Mouse (Mus musculus) layer of hippocampus, postnatal 14 days (tissue): ENCODE data around the gene Bak1. TPM values are rescaled to one million over a fixed set of nuclear protein-coding genes. Genes with fewer than 3 reads are reported as not detected.
"Not testable (repeated sequence)": the region's sequence is repeated elsewhere in the genome, so short reads cannot be mapped to it uniquely, and the experiment has no call there.

Source experiments
- DNase-seq, 2 experiments: peaks; one replicate each; pipeline ENCODE4 v3.0.0; 2021 to 2022; ENCODE audit warnings: low spot score in 2 of 2, mixed read lengths in 1 of 2
- total RNA-seq, 2 experiments: library from RNA; stranded (reverse); gene quantifications; 2 replicates each; pipeline ENCODE4 v1.2.3; 2021

The Bak1 gene
- total RNA-seq, 2 experiments from 2014 or later, result 23.8 to 25.0 TPM

DNA sequence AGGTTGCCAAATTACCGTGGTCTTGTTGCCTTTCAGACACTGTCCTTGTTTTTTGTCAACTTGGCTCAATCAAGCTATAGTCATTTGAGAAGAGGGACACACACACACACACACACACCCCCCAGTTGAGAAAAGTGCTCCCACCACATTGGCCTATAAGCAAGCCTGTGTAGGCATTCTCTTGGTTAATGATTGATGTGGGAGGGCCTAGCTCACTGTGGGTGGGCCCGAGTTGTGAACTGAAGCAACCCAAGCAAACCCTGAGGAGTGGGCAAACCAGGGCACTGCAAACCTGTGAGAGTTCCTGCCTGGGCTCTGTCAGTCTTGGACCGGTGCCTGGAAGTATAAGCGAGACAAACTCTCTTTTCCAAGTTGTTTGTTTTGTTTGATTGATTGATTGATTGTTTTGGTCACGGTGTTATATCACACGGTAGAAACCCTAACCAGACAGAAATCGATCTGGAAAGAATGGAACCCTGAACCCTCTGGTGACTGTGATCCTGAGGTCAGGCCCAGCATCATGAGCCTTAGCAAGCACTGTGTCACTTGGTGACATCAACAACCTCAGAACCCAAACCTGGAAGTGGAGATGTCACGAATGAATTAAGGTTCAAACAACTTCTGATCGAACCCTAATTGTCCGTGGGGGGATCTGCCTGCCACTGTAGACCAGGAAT, 43.2 kb downstream of the Bak1 start:
- no peak for DNase-seq

DNA sequence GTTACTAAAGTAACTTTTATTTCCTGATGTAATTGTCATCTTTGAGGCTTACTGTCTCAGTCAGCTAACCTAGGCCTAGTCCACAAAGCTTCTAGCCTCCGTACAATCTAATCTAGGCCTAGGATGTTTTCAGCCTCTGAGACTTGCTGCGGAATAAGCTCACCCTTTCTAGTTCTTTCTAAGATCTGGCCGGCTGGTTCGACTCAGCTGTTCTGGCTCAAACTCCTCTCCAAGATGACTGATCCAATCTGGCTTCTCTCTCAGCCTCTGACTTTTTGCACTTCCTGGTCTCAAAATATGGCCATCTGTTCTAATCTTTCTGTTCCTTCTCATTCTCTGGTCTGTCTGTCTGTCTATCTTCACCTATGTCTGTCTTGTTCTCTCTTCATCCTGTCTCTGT, 45.4 kb downstream of the Bak1 start:
- DNase-seq, result no peak

DNA sequence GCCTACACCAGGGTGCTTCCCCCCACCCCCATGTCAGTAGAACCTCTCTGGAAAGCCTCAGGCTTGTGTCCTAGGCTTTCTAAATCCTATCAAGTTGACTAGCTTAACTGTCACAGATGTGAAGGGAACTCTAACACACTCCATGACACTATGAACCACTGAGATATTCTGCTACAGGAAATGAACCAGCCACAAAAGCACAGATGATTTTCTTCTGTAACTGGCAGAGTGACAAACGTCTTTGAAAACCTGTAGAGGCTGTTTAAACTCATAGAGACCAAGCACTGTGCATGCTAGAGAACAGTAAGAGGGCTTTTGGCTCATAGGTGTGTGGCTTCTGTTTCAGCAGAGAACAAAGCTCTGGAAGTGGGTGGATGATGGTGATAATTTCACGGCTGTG, 47.8 kb downstream of the Bak1 start:
- DNase-seq, result no peak

DNA sequence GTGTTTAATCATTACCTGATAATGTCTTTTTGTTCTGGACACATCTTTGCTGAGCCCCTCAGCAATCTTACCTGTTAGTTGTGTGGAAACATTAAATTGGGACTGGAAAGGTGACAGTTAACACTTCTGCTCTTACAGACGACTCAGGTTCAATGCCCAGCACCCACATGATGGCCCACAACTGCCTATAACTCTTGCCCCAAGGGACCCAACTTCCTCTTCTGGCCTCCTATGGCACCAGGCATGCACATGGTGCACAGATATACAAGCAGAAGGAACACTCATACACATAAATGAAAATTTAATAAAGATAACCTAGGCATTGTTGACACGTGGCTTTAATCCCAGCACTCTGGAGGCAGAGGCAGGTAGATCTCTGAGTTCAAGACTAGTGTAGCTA, 49.4 kb downstream of the Bak1 start:
- no peak for DNase-seq

DNA sequence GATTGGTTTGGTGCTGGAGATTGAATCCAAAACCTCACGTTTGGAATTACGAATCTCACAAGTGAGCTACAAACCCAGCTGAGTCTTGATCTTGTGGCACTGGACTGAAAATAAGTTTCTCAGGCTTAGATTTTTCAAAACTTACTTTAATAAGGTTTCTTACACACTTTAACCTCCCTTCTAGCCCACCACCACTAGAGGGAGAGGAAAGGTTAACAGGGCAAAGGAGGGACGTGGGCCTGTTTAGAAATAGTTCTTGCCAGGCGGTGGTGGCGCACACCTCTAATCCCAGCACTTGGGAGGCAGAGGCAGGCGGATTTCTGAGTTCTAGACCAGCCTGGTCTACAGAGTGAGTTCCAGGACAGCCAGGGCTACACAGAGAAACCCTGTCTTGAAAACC, 51.5 kb downstream of the Bak1 start:
- not testable (repeated sequence) for DNase-seq

DNA sequence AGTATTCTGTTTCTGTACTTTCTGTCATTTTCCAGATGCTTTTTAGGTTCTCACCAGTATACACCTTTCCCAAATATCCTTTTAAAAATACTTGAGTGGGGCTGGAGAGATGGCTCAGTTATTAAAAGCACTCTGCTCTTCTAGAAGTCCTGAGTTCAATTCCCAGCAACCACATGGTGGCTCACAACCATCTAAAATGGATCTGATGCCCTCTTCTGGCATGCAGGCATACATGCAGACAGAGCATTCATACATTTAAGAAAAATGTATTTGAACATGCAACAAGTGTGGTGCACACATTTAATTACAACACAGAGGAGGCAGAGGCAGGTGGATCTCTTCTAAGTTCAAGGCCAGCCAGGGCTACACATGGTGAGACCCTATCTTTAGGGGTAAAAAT, 53.4 kb downstream of the Bak1 start:
- no peak for DNase-seq

DNA sequence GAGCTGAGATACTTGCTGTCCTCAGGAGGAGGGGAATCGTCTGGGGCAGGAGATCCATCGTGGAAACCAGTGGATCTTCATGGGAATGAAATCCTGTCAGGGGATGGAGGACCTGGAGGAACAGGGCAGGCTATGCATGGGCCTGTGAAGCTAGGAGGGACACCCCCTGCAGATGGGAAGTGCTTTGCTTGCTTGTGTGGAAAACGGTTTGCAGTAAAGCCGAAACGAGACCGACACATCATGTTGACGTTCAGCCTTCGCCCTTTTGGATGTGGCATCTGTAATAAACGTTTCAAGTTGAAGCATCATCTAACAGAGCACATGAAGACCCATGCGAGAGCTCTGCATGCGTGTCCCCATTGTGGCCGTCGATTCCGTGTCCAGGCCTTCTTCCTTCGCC, 54.3 kb downstream of the Bak1 start:
- no peak for DNase-seq

DNA sequence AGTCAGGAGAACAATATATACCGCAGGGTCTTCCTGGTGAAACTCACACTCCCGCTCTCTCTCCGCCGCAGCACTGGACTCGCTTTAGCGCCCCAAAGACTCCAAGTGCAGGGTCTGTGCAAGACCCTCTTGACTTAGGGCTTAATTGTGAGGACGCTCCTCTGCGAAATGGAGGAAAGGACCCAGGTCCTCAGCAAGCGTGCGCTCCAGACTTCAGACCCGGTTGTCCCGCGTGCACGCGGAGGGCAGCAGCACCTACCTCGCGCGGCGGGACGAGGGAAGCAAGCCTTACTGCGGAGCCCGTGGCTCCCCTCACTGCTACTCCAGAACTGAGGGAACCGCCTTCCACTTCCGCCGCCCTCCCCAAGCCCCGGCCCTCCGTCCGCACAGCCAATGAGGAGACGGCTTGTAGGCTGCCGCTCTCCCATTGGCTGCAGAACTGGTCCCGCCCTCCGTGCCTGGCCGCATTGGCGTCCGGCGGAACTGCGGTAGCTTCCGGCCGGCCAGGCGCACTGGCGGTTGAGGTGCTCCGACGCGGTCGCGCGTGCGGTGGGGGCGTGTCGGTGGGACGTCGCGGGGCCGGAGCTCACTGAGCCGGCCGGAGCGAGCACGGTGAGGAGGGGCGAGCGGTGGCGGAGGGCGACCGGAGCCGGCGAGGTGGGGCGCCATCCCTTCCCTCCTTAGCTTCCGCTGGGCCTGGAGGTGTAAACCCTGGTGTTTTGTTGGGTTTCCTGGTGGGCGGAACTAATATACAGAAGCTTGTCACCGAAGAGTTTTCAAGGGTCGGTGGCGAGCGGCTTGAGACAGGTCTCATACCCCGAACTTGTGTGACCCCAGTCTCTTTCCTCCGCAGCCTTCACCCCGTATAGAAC, 55.9 kb downstream of the Bak1 start, which contains the start of gene Zbtb9:
TSS of gene Zbtb9 (plus strand) at position 465 of the 872 bp plus-strand sequence.
- peak; percentile 94 to 97 for DNase-seq

DNA sequence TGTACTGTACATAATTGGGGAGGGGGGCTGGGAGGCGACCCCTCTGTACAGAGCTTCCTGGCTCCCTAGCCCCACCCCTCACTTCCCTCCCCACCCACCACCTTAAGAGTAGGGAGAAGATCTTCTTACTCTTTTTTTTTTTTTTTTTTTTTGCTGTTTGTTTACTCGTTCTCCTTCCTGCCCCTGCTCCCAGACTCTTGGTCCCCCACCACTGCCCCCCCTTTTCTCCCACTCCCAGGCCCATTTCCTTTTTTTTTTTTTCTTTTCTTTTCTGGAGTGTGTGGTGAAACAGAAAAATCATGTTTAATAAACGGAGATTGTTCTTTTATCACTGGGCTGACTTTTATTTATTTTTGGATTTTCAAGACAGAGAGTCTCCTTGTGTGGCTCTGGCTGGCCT, 56.7 kb downstream of the Bak1 start:
- no peak for DNase-seq

DNA sequence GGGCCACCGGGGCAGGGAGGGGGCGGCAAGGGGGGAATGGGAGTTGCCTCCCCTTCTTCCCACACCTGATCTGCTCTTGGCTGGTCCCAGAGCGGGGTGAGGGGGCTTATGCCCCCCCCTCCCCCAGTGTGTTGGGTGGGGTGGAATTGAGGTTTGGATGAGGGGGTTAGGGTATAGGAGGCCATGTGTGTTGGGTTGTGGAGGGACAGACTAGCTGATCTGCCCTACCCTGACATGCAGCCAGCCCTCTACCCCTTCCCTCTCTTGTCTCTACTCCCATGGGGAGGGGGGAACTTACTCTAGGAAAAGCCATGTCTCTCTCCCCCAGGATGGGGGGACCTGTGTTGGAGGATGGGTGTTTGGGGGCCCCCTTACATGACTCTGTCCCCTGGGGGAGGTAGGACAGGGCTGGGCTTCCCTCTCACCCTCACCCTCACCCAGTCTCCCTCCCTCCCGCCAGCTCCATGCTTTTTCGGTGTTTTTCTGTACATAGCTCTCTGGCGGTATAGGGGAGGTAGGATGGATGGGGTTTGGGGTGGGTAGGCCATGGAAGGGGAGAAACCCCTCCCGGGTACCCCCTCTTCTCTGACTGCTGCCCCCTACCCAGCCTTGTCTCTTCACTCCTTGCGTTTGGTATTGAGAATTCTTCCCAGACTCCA, 57.4 kb downstream of the Bak1 start:
- DNase-seq, result no peak

DNA sequence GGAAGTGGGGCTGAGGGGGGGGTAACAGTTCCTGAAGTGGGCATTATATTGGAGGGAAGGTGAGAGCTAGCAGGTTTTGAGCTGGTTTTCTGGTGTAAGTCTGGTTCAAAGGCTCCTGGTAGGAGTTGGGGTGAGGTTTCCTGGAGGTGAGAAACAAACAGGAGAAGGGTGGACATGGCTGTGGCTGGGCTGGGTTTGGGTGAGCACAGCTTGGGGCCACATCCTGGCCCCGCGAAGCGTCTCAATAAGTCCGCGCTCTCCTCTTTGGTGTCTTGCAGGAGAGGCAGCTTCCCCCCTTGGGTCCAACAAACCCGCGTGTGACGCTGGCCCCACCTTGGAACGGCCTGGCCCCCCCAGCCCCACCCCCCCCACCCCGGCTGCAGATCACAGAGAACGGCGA, 58.6 kb downstream of the Bak1 start:
- no peak for DNase-seq

Other genes with a start within 250 kb of the Bak1 start
- gene Bnip1, start 247.9 kb downstream of the Bak1 start, total RNA-seq, result 10 to 100 TPM; 29.5 to 30.7 TPM
- gene Nkx2-5, start 184.0 kb downstream of the Bak1 start, total RNA-seq, result not detected
- gene Kifc5b, start 111.9 kb downstream of the Bak1 start, total RNA-seq, result 1 to 10 TPM; 2.7 to 3.1 TPM
- 10 to 100 TPM; 18.6 to 21.0 TPM for gene Phf1, start 96.0 kb downstream of the Bak1 start, total RNA-seq
- gene Cuta, start 89.4 kb downstream of the Bak1 start, total RNA-seq, result 100 to 1,000 TPM; 109 to 115 TPM
- gene Syngap1, start 87.8 kb downstream of the Bak1 start, total RNA-seq, result 100 to 1,000 TPM; 512 to 532 TPM
- 10 to 100 TPM; 11.7 to 14.1 TPM for gene Zbtb9, start 55.8 kb downstream of the Bak1 start, total RNA-seq
- gene Itpr3, start 28.3 kb upstream of the Bak1 start, total RNA-seq, result 1 to 10 TPM; 2.3 to 5.3 TPM
- gene Uqcc2, start 104.9 kb upstream of the Bak1 start, total RNA-seq, result 100 to 1,000 TPM; 165 to 168 TPM
- gene Ip6k3, start 138.8 kb upstream of the Bak1 start, total RNA-seq, result under 1 TPM in 1 of 2 experiments, not detected in 1; 0.36 TPM
- 10 to 100 TPM; 43.3 to 45.6 TPM for gene Lemd2, start 175.5 kb upstream of the Bak1 start, total RNA-seq